Mouse (Mus musculus) olfactory bulb, adult 2 months (tissue): ENCODE data around the gene Kirrel2.

Source experiments
- CTCF ChIP-seq: fragments of 200-500 bp; IDR thresholded peaks from 2 replicates; pipeline ENCODE4 v1.5.1; 2012; ENCODE audit warnings: low read depth, mild to moderate bottlenecking, low read length, moderate library complexity; ENCODE audit not compliant: insufficient read depth
- POLR2A ChIP-seq: fragments of 200-500 bp; IDR thresholded peaks from 2 replicates; pipeline ENCODE4 v1.6.1; 2012; ENCODE audit warnings: mild to moderate bottlenecking, low read depth, low read length, moderate library complexity; ENCODE audit not compliant: insufficient read depth

DNA sequence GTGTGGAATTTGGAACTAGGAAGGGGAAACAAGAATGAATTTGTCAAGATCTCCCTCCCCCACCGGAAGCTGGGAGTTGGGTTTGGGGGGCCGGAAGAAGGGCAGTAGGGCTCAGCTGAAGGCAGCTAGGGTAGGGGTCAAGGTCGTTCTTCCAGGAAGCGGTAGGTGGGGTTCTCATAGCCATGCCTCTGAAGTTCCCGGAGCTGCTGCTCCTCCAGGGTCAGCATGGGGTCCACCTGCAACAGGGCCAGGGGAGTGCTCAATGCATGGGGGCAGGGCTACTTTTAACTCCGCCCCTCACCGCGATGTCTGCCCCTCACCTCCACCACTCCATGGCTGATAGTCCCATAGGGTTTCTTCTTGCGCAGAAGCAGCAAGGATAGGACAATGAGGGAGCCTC is 22.3 kb downstream of the Kirrel2 start:
- TF ChIP-seq POLR2A (no peak), CTCF (no peak)
